Mouse (Mus musculus): ENCODE measurements around the gene R3hdm4. TPM values are rescaled to one million over a fixed set of nuclear protein-coding genes. Genes with fewer than 3 reads are reported as not detected.

Gene R3hdm4
- total RNA-seq, 2 experiments from 2014 or later, result 93.4 to 94.9 TPM

DNA sequence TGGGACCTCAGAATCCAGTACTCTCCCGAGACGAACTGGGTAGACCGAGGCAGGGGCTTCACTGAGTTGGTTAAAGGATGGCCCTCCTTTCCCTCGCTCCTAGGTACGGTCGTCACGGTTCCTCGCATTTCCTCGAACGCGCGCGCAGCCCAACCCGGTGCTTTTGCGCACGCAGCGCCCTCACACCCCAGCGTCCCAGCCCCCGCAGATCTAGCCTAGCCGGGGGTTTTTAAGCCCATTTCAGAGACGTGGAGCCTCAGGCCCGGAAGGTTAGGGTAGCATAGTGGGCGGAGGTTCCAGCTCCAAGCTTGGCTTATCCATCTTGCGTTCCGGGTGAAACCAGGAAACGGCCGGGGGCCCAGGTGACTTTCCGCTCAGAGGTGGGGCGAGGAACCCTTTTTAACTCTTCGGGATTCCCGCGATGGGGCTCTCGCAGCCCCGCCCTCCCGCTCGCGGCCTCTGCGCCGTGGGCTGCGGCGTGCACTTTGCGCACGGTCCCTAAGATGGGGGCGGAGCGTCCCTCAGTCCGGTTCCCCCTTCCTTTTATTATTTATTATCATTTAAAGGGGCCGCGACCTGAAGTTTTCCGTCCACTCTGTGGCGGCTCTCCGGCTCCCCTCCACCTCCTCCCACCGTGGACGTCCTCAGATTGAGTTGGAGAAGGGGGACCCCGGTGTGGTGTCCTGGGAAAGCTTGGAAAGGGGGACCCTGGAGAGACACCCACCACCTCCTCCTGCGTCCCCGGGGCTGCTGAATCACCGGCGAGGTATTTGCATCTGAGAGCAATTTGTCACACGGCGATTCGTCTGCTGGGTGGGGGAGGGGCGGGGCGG lies 5.7 kb upstream of the R3hdm4 start, which contains the start of gene Arid3a:
Gene Arid3a, plus strand, starts transcription at position 553 of the 833 bp plus-strand sequence.
- intact Hi-C loops (cut with DNase I), result no loop called here
- DNase-seq, result peak; percentile 92

DNA sequence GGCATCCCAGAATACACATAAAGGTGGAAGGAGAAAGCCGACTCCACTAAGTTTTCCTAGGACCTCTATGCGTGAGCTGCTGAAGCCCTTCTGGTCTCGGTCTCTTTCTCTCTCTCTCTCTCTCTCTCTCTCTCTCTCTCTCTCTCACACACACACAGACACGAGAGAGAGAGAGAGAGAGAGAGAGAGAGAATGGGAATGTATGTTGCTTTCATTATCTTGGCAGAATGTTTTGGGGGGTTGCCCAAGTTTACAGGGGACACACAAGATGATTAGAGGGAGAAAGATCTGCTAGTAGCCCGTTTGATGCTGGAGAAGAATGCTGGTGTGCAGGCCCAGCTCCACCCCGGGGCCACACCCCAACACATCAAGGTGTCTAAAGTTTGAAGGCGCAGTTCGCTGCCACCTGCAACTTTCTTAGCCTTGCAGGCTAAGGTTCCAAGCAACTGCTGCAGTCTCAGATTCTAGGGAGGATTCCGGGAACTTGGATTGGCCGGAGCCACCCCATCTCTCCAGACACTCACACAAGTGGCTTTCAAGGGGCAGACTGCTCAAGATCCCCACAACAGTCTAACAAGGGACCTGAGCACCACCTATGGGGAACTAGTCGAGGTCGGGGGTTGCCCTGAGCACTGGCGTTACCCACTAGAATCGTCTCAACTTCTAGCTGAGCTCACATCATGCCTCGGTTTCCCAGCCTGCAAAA lies 4.9 kb upstream of the R3hdm4 start:
- peak in 1 of 2 experiments; percentile 27 for DNase-seq
- intact Hi-C loops (cut with DNase I), result loop anchor here (1.0 kb wide), 3 partner anchors 32 to 91 kb away; no protein-coding TSS in a partner anchor

DNA sequence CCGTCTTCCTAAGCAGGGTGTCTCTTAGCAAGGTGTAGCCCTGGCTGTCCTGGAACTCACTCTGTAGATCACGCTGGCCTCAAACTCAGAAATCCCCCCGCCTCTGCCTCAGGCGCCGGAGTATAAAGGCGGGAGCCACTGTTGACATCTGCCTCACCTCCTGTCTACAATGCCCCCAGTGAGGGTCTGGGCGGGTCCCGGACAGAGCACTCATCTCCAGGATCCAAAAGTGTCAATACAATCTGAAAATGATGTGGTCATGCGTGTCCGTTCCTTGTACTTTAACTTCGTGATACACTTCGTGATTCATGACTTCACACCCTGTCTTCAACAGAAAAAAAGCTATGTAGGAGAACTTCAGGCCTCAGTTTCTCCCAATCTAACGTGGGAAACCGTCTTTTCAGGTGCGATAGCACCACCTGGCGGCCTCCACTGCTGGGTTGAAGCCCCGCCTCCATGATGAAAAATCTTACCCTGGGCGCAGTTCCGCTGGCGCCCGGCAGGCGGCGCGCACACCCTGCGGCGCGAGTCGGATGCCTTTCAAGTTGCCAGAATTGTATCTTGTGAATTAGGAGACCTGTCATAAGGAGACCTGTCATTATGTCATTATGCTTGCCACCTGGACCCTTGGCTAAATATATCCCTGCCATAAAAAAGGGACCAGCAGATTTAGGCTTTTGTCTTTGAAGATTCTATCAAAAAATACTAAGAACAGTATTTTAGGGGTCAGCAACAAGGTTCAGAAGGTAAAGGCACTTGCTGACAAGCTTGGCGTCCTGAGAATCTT lies 4.2 kb upstream of the R3hdm4 start:
- intact Hi-C loops (cut with DNase I), result loop anchor here (1.0 kb wide), 3 partner anchors 33 to 90 kb away; no protein-coding TSS in a partner anchor
- DNase-seq, result peak; percentile 94 to 97

DNA sequence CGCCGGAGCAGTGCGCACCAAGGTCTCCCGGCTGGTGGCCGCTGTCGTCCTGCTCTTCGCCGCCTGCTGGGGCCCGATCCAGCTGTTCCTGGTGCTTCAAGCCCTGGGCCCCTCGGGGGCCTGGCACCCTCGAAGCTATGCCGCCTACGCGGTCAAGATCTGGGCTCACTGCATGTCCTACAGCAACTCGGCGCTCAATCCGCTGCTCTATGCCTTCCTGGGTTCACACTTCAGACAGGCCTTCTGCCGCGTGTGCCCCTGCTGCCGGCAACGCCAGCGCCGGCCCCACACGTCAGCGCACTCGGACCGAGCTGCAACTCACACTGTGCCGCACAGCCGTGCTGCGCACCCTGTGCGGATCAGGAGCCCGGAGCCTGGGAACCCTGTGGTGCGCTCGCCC lies 564 bp upstream of the R3hdm4 start:
- intact Hi-C loops (cut with DNase I), result no loop called here
- DNase-seq, result no peak

DNA sequence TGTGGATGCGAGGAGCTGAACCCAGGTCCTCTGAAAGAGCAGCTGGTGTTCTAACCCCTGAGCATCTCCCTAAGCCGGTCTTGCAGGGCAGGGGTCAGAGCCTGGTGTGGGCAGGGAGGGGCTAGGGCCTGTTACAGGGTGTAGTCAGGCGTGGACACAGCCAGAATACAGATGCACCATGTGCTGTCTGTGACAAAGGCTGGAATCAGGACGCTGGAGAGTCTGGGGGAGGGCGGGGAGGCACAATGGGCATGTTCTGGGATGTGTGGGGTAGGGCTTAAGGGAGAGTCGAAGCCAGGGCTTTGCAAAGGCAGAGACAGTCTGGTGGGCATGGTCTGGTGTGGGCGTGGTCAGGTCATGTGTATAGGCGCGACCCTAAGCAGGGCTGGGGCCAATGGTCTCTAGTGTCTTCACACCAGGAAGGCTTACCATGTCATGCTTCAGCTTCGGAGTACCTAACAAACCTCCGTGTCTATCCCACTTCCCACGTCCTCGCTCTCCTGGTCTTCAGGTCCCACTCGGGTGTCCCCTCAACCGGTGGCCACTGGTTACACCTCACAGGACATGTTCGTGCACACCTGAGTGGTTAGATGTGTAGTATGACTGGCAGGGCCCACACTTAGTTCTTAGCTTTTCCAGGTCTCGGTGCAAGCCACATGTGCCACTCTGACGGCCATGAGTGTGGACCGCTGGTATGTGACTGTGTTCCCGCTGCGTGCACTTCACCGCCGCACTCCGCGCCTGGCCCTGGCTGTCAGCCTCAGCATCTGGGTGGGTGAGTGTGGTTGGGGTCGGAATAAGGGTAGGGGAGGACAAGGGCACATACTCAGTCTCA lies 735 bp downstream of the R3hdm4 start:
- intact Hi-C loops (cut with DNase I), result no loop called here
- DNase-seq, result no peak

DNA sequence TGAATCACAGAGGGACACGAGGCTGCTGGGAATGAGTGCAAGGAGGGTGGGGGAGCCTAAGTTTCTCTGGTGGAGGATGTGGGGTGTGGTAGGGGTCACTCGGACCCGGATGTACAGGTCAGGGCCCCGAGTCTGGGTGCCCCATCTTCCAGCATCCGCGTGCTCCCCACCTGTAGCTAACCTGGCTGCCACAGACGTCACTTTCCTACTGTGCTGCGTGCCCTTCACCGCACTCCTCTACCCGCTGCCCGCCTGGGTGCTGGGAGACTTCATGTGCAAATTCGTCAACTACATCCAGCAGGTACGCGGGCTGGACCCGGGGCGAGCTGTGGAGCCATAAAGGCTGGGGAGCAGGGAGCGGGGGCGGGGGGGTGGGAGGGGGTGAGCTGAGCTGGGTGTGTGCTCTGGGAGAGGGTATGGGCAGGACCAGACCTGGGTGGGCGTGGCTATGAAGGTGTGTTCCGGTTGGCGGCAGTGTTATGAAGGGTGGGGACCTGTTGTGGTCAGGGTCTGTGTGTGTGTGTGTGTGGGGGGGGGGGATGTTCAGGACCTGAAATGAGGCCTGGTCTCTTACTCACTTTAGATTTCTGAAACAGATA lies 1.7 kb downstream of the R3hdm4 start:
- intact Hi-C loops (cut with DNase I), result loop anchor here (5.0 kb wide), 1 partner anchor 37 kb away; no protein-coding TSS in a partner anchor
- DNase-seq, result no peak

DNA sequence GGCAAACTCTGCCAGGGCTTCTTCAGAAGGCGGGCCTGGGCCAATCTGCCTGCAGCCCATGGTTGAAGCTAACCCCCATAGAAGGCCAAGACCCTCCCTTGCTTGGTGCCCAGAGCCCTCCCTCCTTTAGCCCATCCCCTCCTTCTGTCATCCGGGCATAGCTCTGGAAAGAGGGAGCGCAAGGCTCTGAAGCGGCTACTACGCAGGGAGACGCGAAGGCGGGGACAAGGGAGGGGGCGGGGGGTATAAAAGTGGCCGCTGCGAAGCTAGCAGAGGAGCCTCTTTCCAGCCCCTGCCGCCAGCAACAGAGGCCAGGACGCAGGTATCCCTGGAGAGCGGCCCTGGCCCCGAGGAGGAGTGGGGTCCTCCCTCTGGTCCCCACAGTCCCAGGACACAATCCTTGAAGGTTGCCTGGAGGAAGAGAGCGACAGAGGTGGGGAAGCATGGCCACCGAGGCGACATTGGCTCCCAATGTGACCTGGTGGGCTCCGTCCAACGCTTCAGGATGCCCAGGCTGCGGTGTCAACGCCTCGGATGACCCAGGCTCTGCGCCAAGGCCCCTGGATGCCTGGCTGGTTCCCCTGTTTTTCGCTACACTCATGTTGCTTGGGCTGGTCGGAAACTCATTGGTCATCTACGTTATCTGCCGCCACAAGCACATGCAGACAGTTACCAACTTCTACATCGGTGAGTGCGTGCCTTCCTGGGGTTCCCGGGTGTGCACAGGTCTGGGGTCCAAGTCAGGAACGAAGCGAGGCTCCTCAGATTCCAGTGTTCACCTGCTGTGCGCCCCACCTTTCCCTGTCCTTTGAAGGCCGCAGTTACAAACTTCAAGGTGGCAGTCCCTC lies 2.6 kb downstream of the R3hdm4 start:
- DNase-seq, result no peak
- intact Hi-C loops (cut with DNase I), result loop anchor here (5.0 kb wide), 1 partner anchor 36 kb away; no protein-coding TSS in a partner anchor

DNA sequence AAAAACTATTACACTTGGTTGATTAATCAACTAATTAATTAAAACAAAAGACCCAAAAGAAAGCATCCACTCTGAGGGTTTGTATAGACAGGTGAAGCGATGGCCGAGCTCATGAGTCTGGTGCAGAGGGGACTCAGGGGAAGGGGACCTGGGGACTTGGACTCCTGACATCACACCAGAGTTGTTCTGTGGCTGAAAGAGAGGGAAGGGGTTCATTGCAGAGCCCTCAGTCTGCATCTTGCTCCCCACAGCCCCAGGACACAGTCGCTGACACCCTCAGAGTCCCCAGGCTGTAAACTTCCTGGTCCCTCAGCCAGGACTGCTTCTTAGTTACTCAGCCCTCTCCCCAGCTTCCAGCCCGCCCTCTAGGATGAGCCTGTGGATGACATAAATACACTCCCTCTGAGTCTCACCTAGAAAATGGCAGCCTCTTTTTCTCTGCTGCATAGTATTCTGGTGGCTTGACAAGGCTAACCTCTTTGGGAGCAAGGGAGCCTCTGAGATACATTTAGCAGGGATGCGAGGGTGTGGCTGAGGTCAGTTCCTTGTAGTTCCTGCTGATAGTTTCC lies 3.4 kb downstream of the R3hdm4 start:
- DNase-seq, result no peak
- intact Hi-C loops (cut with DNase I), result loop anchor here (5.0 kb wide), 1 partner anchor 35 kb away; no protein-coding TSS in a partner anchor

DNA sequence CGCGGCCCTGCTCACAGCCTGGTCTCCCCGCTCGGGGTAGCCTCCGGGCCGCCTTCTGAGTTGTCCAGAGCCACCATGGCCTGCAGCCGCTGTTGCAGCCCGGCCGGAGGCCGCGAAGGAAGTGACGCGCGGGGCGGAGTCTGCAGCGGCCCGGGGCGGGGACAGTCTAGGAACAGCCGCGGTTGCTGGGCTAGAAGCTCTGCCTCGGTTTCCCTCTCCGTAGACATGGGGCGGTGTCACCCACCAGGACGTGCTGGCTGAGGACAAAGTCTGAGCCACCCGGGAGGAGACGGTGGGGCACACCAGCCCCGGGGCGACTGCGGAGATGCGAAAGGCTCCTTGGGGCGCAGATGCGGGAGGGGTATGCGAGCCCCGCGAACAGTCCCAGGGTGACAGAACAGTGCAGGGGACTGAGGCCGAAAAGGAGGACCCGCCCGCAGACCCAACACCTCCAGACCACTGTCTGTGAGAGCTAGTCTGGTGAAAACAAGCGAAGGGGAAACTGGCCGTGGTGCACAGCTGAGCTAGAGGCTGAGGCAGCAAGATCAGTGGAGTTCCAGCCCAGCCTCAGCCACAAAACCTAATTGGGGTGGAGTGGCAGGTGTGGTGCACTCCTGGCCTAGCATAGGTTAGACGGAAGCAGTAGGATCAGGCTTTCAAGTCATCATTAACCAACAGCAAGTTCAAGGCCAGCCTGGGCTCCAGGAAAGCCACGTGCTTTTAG lies 4.0 kb downstream of the R3hdm4 start, which contains the start of gene Kiss1r:
Gene Kiss1r, plus strand, starts transcription at position 164 of the 724 bp plus-strand sequence.
- intact Hi-C loops (cut with DNase I), result loop anchor here (5.0 kb wide), 1 partner anchor 35 kb away; no protein-coding TSS in a partner anchor
- peak; percentile 90 to 91 for DNase-seq

DNA sequence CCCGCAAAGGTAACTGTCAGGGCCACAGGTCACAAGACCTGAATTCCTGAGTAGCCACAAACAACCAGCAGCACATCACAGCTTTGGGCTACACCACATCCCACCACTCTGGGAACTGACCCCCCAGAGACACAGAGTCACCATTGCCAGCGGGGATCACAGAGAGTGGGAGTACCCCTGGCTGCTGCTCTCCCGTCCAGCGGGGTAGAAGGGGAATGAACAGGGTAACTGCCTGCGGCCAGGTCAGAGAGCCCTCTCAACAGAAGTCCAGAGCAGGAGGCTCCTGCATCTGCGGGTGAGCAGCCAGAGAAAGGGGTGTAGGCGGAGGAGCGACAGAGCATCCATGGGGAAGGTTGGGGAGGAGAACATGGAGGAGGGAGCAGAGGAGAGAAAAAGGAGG lies 4.9 kb downstream of the R3hdm4 start:
- no peak for DNase-seq
- intact Hi-C loops (cut with DNase I), result loop anchor here (5.0 kb wide), 1 partner anchor 34 kb away; no protein-coding TSS in a partner anchor

DNA sequence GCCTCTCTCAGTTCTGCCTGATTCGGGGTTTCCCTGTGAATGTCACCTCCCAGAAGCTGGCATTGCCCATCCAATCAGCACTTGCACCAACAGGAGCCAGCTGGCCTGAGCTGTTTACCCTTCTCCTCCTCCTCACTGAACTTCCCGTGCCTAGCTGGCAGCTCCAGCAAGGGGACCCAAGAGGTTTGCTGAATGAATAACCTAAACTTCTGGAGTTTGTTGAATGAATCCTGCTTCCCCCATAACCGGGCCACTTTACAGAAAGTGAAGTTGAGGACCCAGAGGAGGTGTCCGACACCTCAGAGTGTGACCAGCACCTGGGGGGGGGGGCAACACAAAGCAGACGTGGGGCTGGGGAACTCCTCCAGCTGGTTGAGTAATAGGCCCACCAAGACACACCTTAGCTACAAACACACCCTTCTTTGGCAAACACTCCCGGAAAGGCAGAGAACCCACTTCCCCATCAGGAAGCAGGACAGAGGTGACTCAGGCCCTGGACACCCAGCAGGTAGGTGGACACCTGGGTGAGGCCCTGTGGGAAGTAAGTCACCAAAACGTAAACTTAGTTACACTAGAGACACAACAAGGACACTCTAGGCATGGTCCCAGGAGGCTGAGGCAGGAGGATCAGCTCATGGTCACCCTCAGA lies 5.9 kb downstream of the R3hdm4 start:
- intact Hi-C loops (cut with DNase I), result loop anchor here (5.0 kb wide), 1 partner anchor 33 kb away; no protein-coding TSS in a partner anchor
- DNase-seq, result no peak

DNA sequence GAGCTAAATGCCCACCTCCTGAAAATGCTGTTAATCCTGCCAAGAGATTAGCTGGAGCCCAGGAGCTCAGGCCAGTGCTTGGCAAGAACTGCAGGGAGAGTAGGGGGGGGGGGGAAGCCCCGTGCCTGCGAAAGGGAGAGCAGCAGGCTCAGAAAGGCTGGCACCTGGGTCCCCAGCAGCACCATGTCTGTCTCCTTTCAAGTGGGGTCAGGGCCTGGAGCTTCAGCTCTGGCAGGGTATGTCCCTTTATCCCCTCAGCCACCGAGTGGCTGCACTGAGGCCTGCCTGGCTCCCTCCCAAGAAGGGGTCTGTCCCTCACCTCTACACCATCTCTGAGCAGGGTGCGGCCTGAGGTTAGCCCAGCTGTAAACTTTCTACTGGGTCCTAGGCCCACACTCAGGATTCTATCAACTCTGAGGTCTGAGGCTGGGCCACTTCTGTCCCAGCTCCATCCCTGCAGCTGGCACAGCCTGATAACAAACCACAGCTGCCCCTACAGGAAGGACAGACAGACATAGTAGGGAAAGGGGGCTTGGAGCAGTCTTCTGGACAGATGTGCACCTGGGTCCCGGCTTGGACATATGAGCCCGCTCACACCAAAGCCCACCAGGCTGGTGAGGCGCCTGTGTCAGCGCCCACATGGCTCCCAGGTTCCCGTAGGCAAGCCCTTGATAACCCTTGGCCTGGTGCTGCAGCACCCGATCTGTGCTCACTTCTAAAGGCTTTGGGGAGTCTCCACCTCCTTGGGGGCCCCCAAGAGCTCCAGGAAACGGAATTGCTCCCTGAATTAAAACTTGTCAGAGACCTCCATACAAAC lies 6.7 kb downstream of the R3hdm4 start:
- DNase-seq, result no peak
- intact Hi-C loops (cut with DNase I), result no loop called here

DNA sequence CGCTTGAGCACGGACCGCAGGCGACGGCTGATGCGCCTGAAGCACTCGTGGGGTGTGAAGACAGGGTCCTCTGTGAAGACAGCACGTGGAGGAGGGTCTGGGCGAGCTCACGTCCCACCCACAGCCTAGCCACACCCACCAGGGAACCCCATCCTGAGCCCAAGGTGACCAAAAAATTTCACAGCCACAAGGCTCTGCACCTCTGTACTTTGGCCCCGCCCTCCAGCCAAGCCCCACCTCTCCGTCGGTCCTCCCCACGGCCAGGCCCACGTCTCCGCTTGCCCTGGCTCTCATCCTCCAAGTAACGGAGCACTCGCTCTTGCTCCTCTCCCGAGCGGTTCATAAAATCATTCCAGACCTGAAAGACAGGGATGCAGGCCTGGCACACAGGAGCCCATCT lies 8.6 kb downstream of the R3hdm4 start:
- intact Hi-C loops (cut with DNase I), result no loop called here
- no peak for DNase-seq

DNA sequence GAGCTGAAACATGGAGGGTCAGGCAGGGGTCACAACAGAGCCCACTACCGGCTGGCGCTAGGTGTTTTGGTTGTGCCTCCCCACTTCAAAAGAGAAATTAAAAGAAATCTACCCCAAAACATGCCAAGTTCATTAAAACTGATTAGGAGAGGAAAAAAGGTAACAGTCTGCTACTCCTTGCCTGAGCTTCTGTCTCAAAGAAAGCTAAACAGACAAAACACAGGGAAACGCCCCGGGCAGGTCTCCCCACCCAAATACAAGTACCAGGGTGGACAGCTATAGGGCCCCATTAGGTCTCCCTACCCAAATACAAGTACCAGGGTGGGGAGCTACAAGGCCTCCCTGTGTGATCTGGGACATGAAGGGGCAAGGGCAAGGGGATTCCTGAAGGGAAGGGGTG lies 10.5 kb downstream of the R3hdm4 start, which contains the start of gene Gm26602:
Gene Gm26602, plus strand, starts transcription at position 301 of the 400 bp plus-strand sequence.
- intact Hi-C loops (cut with DNase I), result no loop called here
- no peak for DNase-seq

DNA sequence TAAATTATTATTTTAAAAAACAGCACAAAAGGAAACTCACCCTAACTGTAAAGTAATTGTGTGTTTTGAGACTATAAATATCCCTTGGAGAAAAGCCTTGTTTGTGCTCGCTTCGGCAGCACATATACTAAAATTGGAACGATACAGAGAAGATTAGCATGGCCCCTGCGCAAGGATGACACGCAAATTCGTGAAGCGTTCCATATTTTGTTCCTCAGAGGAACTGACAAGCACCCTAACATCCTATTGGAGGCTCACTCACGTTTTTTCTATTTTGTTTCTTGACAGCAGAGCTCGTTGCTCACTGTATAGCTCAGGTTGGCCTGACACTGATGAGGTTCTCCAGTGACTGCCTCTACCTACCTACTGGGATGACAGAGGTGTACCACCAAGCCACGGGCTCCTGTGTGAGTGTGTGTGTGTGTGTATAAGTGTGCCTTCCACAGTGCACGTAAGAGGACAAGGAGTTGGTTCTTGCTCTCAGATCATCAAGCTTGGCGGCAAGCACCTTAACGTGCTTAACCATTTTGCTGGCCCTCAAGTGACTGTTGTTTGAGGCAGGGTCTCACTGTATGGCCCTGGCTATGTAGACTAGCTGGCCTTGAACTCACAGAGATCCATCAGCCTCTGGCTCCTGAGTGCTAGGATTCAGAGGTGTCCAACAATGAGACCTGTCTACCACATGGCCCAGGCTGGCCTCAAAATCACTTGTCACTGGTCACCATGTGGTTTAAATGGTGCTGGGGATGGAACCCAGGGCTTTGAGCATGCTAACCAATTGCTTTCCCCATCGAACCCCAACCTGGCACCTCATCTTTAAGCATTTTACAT lies 11.7 kb downstream of the R3hdm4 start:
- peak; percentile 51 to 54 for DNase-seq
- intact Hi-C loops (cut with DNase I), result no loop called here

Data from heart, postnatal 10 days (tissue).